Mouse (Mus musculus) frontal cortex, postnatal 25 days (tissue): ENCODE results near the gene Mindy4.
"Not testable (repeated sequence)": the region's sequence is repeated elsewhere in the genome, so short reads cannot be mapped to it uniquely, and the experiment has no call there.

ENCODE experiments used
- DNase-seq, 2 experiments: peaks; one replicate each; pipeline ENCODE4 v3.0.0; 2022; ENCODE audit warnings: low spot score in 2 of 2

Mindy4 gene

DNA sequence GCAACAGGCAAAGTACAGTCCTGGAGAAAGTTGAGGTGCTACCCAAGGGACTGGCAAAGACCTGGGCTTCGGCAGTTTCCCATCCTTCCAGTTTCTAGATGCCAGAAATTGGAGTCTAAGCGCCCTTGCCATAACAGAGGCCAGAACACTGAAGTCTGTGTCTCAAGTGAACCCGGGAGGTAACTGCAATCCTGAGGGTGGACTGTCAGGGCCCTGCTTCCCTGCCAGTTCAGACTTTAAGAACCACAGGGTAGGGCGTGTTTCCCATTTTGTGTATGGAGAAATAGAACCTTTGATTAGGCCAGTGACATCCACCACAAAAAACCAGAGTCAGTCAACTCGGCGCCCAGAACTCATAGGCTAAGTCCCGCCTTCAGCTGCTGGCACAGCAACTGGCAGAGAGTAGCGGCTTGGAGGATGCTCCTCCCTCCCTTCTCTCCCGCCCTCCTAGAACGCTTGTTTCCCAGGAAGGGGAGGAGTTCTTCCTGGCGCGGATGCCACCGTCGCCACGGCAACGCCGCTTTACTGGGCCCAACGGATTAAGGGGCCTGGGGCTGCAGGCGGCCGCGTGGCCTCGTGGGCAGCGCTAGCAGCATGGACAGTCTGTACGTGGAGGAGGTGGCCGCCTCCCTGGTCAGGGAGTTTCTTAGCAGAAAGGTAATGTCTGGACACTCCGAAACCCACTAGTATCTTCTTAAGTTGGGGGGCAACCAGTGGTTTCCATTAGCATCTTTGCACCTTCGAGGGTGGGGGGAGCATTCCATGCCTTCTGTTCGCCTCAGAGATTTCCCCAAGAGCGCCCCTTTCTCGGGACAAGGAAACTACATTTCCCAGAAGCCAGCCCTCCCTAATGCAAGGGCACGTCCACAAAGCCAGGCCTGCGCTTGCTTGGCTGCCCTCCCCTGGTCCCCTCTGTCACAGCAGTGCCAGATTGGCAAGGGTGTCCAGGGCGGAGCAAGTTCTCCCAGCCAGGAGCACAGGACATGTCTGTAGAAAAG lies at the start of gene Mindy4:
Mindy4 (plus strand) TSS at position 471 of the 998 bp plus-strand sequence.
- DNase-seq = peak; percentile 65 to 71

DNA sequence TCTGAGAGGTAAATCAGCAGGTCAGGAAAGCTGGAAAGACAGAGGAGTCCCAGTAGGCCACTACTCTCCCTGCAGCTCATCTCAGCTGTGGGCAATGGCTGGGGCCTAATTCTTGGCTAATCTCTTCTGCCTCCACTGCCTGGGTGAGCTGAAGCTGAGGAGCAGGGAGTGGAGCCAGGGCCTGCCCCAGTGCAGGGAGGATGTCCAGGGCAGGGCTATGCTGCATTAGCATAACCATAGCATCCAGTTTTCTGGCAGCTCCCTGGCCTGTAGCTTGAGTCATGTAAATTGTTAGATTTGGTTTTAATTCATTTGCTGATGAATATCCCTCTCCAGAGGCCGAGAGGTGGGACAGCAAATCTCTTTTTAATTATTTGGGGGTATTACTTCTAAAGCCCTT lies 43.9 kb upstream of the Mindy4 start:
- DNase-seq = no peak

DNA sequence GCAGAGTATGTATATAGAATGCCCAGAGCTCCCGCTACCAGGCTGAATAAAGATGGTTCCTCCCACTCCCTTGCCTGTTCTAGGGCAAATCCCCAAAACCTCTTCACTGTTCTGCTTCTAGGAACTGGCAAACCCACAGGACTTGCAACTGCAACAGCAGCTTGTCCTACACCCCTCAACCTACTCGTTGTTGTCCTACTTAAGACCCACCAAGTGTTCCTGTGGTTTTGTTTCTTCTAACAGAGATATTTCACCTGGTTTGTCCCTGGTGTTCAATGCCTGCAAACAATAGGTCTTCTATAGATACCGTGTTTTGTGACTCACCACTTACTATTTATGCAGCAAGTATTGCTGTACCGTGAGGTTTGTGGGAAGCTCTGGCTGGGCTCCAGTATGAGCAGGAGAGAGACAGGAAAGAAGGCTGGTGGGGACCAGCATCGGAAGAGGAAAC lies 41.8 kb upstream of the Mindy4 start:
- DNase-seq = peak; percentile 20 to 43

DNA sequence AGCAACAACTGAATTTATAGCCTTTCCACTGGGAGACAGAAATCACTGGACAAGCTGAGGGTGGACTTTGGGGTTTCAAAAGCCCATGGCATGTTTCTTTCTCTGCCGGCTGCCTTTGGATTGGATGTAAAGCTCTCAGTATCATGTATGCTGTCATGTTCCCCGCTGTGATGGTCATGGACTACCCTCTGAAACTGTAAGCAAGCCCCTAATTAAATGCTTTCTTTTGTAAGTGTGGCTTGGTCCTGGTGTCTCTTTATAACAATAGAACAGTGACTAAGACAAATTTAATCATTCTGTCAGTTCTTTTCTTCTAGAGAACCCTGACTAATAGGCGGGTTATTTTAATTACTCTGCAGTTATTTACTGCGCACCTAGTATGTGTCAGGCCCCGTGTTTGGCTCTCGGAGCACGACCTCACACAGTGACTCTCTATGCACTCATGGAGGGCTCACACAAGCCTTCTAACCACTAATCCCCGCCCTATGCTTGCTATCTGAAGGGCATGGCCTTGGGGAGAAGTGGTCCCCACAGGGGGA lies 40.1 kb upstream of the Mindy4 start:
- no peak for DNase-seq

DNA sequence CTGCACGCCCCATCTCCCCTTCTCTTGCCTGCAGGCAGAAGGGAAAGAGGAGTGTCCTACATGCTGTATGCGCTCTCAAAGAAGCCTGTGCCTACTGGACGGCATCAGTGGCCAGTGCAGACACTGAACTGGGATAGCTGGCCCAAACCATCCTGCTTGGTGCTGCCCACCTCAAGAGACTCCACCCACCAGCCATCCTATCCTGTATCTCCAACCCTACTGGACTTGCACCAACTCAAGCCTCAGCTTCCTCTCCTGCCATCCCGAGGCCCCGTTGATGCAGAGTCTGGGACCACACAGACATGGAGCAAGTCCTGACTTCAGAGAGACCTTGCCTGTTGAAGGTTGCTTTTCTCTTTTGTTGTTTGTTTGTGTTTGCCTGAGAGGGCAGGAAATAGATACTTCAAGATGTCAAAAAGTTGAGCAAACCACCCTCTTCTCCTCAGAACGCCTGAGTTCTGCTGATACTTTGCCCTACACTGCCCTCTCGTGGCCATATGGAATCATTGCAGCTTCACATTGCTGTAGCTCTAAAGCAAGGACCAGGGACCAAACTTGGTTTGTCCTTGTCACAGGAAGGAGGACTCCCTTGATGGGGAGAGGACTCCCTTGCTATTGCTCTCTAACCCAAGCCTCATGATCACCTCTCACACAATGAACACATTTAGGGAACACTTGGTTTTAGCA lies 36.3 kb upstream of the Mindy4 start:
- DNase-seq = peak; percentile 51 to 70

DNA sequence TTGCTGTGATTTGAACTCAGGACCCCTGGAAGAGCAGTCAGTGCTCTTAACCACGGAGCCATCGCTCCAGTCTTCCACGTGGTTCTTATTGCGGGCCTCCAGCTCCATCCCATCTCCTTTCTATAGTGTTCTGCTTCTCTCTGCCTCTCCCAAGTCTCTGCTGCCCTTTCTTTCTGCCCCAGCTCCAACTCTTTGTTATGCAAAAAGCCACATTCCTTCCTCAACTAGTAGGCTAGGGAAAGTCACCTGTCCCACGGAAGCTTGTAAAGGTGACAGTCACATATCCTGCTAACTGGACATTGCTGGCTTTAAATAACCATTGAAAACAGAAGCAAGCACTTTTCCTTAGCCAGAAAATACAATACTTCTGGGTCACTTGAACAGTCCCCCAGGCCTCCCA lies 33.4 kb upstream of the Mindy4 start:
- no peak for DNase-seq

DNA sequence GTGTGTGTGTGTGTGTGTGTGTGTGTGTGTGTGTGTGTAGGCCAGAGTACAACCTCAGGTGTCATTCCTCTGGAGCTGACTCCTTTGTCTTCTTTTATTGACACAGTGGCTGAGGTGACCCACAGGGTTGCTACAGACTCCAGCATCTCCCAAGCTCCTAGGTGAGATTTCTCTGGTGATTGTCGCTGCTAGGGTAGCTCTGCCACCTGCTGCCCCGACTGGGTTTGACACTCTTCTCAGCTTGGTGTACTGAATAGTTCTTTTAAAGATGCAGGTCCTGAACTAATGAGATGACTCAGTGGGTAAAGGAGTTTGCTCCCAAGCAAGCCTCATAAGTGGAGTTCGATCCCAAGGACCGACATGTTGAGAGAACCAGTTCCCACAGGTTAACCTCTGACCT lies 31.5 kb upstream of the Mindy4 start:
- no peak for DNase-seq

DNA sequence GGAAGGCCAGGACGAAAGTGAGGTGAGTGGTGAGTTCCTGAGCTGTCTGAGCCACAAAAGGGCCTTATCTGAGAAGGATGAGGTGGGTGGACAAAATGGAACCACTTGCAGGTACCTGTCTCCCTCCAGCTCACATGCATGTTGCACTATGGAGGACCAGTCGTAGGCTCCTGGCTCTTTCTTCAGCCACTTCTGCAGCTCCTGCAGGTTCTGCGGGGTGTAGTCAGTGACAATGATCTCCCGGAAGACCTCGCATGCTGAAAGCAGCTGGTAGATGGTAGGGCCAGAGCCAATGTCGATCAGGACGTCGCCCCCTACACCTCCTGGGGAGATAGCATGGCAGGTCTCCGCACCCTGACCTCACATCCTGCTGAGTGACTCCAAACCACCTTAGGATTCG lies 30.0 kb upstream of the Mindy4 start:
- no peak for DNase-seq

DNA sequence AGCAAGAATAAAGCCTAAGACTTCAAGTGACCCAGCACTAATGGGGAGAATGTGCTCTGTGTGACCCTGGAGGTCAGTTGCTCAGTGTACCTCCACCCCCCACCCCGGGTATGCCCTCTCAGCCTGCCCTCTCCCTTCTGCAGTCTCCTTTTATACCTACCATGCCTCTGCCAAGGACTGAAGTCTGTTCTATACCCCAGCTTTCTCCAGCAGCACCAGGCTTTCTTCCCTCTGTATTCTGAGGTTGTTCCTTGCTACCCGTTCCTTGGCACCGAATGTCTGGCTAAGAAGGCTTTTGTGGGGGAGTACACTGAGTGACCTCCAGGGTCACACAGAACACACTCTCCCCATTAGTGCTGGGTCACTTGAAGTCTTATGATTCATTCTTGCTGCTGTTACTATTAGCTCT lies 29.2 kb upstream of the Mindy4 start:
- DNase-seq = no peak

DNA sequence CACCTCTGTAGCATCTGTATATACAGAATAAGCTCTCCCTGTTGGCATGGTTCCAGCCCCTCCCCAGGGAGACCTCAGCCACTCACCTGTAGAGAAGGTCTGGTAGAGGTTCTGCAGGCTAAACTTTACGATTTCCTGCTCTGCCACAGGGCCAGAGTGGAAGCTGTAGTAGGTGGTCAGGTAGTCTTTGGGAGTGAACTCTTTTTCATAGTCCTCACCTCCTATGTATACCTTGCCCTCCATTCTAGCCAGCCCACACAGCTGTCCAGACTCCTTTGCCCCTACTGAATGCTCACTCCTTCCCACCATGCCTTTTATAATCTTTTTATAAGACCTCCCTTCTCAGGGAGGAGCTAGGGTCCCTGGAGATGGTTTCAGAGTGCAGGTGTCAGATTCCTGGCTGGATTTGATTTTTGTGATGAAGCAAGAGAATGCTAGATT lies 28.4 kb upstream of the Mindy4 start, which contains the start of gene Inmt:
Inmt (minus strand) TSS at position 303 of the 441 bp plus-strand sequence.
- DNase-seq = no peak

DNA sequence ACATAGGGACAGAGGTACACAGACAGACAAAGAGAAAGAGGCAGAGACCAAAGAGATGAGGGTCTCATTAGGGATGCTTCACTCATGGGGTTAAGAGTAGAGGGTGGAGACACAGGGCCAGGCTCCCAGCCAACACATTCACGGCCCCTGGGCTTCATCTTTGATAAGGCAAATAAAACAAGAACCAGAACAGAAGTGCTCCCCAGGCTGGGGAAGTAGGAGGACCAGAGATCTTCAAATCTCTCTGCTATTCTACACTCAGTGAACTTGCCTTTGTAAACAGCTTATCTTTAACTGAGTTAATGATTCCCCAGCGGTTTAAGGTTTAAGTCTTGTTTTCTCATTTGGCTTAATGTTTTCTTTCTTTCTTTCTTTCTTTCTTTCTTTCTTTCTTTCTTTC lies 27.7 kb upstream of the Mindy4 start:
- DNase-seq = no peak

DNA sequence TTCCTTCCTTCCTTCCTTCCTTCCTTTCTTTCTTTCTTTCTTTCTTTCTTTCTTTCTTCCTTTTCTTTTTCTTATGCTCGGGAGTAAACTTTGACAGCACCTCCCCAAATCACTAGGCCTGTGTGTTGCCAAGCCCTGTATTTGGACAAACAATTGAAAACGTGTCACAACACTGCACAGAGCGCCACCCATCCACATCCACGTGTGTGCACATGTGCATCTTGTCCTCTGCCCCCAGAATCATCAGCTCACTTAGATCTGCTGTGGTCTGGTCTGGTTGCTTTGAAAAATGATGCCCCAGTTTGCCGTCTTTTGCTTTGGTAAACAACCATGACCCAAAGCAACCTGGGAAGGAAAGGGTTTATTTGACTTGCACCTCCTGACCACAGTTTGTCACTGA lies 27.3 kb upstream of the Mindy4 start:
- no peak for DNase-seq

DNA sequence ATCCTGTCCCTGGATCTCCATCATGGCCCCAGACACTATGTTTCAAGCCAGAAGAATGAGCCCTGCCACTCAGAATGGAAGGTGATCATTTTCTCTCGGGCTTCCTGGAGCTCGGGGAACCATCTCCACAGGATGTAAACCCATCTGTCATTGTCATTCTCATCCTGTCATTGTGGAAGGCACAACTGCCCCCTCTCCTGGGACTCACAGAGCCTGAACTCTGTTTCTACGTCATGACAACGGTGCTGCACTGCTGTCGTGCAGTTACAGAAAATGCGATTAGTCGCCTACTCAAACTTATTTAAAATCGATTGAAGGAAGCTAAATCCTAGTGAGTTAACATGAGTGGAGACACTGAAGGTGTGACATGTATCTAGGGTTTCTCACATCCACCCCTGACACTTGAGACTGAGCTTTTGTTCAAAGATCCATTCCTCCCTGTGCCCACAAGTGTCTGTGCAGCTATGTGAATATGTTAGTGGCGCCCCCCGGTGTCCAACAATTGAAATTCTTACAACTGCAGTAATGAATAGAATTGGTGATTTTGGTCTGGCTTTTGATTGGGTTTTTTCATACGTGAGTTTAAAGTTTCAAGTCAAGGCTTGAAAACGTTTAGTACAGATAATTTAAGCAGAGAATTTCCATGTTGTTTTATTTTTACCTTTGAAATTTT lies 26.0 kb upstream of the Mindy4 start:
- DNase-seq = peak in 1 of 2 experiments; percentile 23

DNA sequence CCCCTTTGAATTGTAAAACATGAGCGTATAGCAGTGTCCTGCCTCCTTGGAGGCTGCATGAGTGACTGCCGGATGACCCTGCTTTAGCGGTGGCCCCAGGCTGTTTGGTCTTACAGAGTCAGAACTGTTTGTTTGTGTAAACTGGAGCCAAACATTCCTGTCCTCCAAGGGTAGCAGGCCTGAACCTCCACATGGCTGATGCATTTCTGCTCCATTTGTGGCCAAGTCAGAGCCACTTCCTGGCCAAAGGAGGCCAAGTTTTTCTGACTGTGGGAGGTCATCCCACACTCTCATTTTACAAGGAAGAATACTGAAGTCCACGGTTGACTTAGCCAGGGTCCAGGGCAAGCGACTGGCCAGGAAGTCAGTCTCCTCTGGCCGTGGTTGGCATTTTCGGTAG lies 23.6 kb upstream of the Mindy4 start:
- no peak for DNase-seq

DNA sequence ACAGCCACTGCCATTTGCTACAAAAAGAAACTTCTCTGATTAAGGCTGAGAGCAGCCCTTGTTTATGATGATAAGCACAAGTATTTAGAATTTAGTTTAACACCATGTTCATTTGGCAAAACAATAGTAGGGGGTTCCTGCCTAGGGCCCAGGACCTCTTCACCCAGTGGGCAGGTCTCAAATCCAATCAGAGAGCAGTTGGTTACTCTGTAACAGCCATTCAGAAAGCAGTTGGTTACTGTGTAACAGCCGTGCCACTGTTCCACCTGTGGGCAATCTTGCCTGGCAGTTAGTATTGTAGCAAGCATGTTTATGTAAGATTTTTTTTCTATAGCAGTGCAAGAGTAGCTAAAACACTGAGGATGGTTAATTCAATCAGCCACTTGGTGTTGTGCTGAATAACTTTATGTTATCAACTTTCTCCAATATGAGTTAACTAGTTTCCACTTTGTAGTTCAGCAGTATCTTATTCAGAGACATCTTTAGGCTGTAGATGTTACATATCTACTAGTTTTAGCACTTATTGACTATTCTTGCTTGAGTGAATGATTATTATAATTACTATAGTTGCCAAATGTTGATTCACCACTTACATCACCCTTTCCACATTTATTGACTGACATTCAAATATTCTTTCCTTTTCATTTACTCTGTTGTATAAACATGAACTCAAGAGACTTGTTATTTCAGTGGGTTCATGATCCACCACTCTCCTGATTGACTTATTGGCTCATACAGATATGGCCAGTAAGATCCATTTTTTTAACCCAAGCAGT lies 20.3 kb upstream of the Mindy4 start:
- no peak for DNase-seq

DNA sequence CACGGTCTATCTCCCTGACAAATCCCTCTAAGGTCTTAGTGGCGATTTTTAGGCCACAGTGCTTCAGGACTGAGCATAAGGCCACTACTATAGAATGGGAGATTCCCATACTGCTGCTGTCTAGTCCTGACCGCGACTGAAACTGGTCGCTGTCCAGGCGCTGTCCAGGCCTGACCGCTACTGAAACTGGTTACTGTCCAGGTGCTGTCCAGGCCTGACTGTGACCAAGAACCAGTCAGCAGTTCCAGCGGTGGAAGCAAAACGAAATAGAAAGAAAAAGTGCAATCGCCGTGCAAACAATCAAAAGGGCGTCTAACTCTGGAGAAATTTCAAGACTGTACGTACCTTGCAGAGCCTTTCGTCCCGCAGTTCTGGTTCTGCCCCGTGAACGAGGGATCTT lies 15.4 kb upstream of the Mindy4 start:
- not testable (repeated sequence) for DNase-seq

DNA sequence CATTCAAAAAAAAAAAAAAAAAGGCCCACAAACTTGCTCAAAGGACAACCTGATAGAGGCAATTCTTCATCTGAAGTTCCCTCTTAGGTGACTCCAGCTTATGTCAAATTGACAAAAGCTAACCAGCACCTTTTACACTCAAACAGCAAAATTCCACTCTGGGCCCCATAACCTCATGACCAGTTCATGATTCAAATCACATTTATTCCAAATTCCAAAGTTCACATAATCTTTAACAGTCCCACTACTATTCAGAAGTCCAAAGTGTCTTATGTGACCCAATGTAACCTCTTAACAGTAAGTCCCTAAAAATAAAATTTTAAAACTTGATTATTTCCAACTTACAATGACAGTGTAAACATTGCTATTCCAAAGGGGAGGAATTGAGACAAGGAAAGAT lies 13.8 kb upstream of the Mindy4 start:
- DNase-seq = no peak

DNA sequence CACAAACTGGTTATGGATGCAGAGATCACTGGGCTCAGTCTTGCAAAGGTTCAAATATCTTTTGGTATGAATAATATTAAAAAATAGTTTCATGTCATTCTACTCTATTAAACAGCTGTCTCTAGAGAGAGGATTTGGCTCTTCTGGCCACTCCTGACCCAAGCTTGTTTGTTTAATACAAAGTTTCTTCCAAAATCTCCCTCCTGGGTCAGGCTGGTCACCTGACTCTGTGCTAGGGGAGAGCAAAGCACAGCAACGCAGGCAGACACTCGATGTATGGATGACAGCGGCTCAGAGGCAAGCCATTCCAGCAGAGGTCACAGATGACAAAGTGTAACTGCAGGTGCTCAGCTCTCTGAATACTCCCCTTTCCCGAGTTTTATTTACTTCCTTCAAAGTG lies 11.6 kb upstream of the Mindy4 start:
- DNase-seq = no peak

DNA sequence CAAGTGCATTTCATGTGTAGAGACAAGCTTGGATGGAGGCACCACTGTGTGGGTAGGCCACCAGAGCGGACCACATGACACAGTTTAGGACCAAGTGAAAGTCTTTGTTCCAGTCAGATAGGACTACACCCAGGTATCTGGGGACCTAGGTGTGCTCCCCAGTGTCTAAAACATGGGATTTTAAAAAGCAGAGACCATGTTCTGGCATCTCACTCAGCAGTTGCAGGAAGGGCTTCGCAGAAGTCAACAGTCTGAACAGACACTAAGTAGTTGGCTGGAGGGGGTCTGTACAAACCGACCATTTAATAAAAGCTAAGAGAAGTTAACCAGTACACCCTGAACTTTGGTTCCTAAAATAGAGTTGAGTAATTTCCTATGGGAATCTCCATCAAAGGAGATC lies 10.0 kb upstream of the Mindy4 start:
- DNase-seq = no peak

DNA sequence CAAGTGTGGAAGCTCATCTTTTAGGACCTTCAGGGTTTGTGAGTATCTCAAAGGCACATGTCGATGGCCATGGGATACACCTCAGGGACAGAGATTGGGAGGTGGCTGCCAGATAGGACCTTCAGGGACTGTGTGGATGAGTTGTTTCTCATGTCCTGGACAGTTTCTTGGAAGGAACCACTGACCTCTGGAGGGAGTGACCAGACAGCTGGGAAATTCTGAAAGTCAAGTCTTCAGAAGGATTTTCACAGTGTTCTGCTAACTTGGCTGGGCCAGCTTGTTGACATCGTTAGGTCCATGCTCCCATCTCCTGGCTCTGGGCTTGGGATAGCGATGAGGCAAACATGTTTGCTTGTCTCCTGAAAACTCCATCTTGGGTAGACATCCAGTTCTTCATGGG lies 4.1 kb upstream of the Mindy4 start:
- DNase-seq = no peak

DNA sequence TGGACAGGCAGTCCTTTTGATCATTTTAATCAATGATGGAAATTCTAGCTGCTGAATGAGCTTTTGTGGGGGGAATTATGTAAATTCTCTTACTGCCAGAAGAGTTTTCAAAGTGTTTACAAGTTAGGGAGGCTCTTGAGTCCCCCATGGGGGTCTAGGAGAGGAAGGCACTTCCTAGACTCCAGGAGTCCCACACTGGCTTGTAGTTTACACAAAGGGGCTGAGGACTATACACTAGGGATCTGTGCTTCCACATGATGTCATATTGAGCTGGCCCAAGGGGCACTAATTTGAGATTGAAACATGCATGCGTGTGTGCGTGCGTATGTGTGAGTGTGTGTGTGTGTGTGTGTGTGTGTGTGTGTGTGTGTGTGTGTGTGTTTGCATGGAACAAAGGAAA lies 748 bp downstream of the Mindy4 start:
- no peak for DNase-seq
